Mouse (Mus musculus) megakaryocyte-erythroid progenitor cell, adult 5 weeks (primary cell): ENCODE data around the gene Fmod. TPM values are rescaled to one million over a fixed set of nuclear protein-coding genes. Genes with fewer than 3 reads are reported as not detected.

Source experiments
- polyA plus RNA-seq: library from polyadenylated mRNA; stranded (reverse); fragments of >175 nt; gene quantifications from 2 replicates; pipeline ENCODE4 v1.2.3, GENCODE M21; 2012

The Fmod gene
- not detected in 2 replicates for polyA plus RNA-seq

GRCm38 (mm10) chr1:134037172-134037571, at the start of gene Fmod:
TSS of gene Fmod (plus strand) at chr1:134037254.

GRCm38 (mm10) chr1:134078802-134079476, 41.9 kb downstream of the Fmod start, which contains the start of gene Btg2:
TSS of gene Btg2 (minus strand) at chr1:134079120.

Other genes with a start within 250 kb of the Fmod start
- gene Atp2b4, start 236.2 kb upstream of the Fmod start, polyA plus RNA-seq = 25.8 and 33.7 TPM in 2 replicates
- not detected in 2 replicates for gene Optc, start 129.3 kb upstream of the Fmod start, polyA plus RNA-seq
- gene Prelp, start 115.8 kb upstream of the Fmod start, polyA plus RNA-seq = 0.03 and 0.05 TPM in 2 replicates
- gene Btg2, start 41.9 kb downstream of the Fmod start, polyA plus RNA-seq = 38.7 and 90.9 TPM in 2 replicates
- gene Chit1, start 74.0 kb downstream of the Fmod start, polyA plus RNA-seq = 1.1 and 2.5 TPM in 2 replicates
- gene Chil1, start 144.9 kb downstream of the Fmod start, polyA plus RNA-seq = 2.9 and 3.1 TPM in 2 replicates
- 0.05 TPM in 1 of 2 replicates, not detected in the other for gene Mybph, start 156.2 kb downstream of the Fmod start, polyA plus RNA-seq
- gene Adora1, start 198.2 kb downstream of the Fmod start, polyA plus RNA-seq = not detected in 2 replicates